Mouse (Mus musculus) intestine, embryonic 15.5 days (tissue): ENCODE measurements around the gene Ube3a. TPM values are rescaled to one million over a fixed set of nuclear protein-coding genes. Genes with fewer than 3 reads are reported as not detected.

Experiments
- ATAC-seq: fragments of 200-750 bp; cut with Nextera tagmentation; 2 replicates; pipeline ENCODE4 v1.8.0; 2017; ENCODE audit warnings: moderate TSS enrichment, moderate library complexity
- H3K27ac ChIP-seq: fragments of 300-500 bp; sonication (generic); 2 replicates; pipeline ENCODE4 v1.5.1; 2015; ENCODE audit warnings: mild to moderate bottlenecking, inconsistent platforms
- H3K27me3 ChIP-seq: fragments of 300-500 bp; sonication (generic); replicated peaks from 2 replicates; pipeline ENCODE4 v1.6.1; 2015; ENCODE audit warnings: inconsistent platforms
- H3K36me3 ChIP-seq: fragments of 300-500 bp; sonication (generic); 2 replicates; pipeline ENCODE4 v1.6.1; 2015; ENCODE audit warnings: inconsistent platforms
- H3K4me1 ChIP-seq: fragments of 300-500 bp; sonication (generic); replicated peaks from 2 replicates; pipeline ENCODE4 v1.6.1; 2015; ENCODE audit warnings: inconsistent platforms
- H3K4me2 ChIP-seq: fragments of 300-500 bp; sonication (generic); replicated peaks from 2 replicates; pipeline ENCODE4 v1.6.1; 2015; ENCODE audit warnings: mild to moderate bottlenecking, inconsistent platforms
- H3K4me3 ChIP-seq: fragments of 300-500 bp; sonication (generic); replicated peaks from 2 replicates; pipeline ENCODE4 v1.5.1; 2015; ENCODE audit warnings: inconsistent platforms
- H3K9ac ChIP-seq: fragments of 300-500 bp; sonication (generic); 2 replicates; pipeline ENCODE4 v1.6.1; 2015; ENCODE audit warnings: inconsistent platforms
- H3K9me3 ChIP-seq: fragments of 300-500 bp; sonication (generic); 2 replicates; pipeline ENCODE4 v1.6.1; 2016; ENCODE audit warnings: inconsistent platforms
- WGBS: fragments of 180-500 bp; shearing (Covaris S2); methylation state at CpG from one replicate; pipeline ENCODE4 v1.1.7; 2015; 5-methylcytosine and 5-hydroxymethylcytosine counted together
- polyA plus RNA-seq: library from polyadenylated mRNA; unstranded; fragments of >200 nt; fragmentation: Nextera tagmentation; extraction: Ambion mirVana; gene quantifications from 2 replicates; pipeline ENCODE4 v1.2.1, GENCODE M21; 2015

Gene Ube3a
- polyA plus RNA-seq, 1 experiment from 2014 or later: 136 TPM

DNA sequence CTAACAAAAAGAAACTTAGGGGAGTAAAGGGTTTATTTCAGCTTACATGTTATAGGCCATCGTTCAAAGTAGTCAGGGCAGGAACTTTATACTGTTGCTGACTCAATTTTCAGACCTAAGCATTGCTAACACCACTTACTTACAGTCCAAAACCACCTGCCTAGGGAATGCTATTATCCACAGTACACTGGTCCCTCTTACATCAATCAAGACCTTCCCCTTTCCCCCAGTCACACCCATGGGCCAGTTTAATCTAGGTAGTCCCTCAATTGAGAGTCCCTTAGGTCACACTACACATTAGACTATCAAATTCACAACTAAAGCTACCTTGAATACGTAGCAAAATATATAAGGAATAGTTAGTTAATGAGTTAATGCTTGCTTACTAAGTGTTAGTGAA, 24.8 kb downstream of the Ube3a start:
- no peak for ATAC-seq
- Histone ChIP-seq H3K27ac (no peak overlapping the region), H3K9me3 (no peaks in the 10 kb centered on the region), H3K4me3 (no peak overlapping the region), H3K4me1 (no peaks in the 10 kb centered on the region), H3K36me3 (peaks cover 4% of the 10 kb centered on the region; the same call in 1 of the 2 replicates), H3K9ac (no peak overlapping the region), H3K4me2 (no peak overlapping the region), H3K27me3 (no peaks in the 10 kb centered on the region)
- WGBS: 95% methylated on average over 2 of the region's 2 CpGs

DNA sequence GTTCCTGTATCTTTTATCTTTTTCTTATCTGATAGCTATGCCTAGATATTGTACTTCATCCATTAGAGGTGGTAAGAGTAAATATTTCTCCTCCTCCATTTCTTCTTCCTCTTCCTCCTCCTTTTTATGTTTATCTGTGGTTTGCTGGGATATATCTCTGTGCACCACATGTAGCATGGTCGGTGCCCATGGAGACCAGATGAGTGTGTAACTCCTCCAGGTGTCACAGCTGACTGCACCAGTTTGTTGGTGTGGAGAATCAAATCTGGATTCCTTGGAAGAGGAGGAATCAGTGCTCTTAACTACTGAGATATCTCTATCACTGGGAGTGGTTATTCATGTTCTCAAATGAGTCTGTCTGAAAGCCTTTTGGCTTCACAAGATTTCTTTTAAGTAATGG, 37.0 kb downstream of the Ube3a start:
- no peak overlapping the region for H3K4me2 ChIP-seq
- no peaks in the 10 kb centered on the region for H3K36me3 ChIP-seq
- no peak overlapping the region for H3K9ac ChIP-seq
- H3K27me3 ChIP-seq: no peaks in the 10 kb centered on the region
- WGBS: 93% methylated on average over 1 of the region's 1 CpGs
- no peaks in the 10 kb centered on the region for H3K9me3 ChIP-seq
- H3K4me1 ChIP-seq: no peaks in the 10 kb centered on the region
- H3K4me3 ChIP-seq: no peak overlapping the region
- no peak for ATAC-seq
- no peak overlapping the region for H3K27ac ChIP-seq

DNA sequence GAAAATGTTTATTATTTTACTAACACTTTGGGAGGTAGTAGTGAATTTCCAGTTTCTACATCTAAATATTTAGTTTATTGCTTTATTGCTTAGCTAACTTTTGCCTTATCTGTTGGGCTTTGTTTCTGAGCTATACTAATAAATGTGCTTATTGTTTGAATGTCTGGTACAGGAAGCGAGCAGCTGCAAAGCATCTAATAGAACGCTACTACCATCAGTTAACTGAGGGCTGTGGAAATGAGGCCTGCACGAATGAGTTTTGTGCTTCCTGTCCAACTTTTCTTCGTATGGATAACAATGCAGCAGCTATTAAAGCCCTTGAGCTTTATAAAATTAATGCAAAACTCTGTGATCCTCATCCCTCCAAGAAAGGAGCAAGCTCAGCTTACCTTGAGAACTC, 43.2 kb downstream of the Ube3a start:
- Histone ChIP-seq H3K4me2 (no peak overlapping the region), H3K9ac (no peak overlapping the region), H3K27ac (no peak overlapping the region), H3K4me3 (no peak overlapping the region), H3K4me1 (no peaks in the 10 kb centered on the region), H3K27me3 (no peaks in the 10 kb centered on the region), H3K9me3 (no peaks in the 10 kb centered on the region), H3K36me3 (0 out of 2 replicates have a peak, but pooled peaks cover 3% of the 10 kb centered on the region)
- no peak for ATAC-seq
- 24% methylated on average over 4 of the region's 4 CpGs for WGBS

- WGBS: 97% methylated on average over 1 of the region's 1 CpGs
- ATAC-seq: no peak
Observed at GRCm38 (mm10) chr7:59312576-59312975, 84.0 kb downstream of the Ube3a start.

DNA sequence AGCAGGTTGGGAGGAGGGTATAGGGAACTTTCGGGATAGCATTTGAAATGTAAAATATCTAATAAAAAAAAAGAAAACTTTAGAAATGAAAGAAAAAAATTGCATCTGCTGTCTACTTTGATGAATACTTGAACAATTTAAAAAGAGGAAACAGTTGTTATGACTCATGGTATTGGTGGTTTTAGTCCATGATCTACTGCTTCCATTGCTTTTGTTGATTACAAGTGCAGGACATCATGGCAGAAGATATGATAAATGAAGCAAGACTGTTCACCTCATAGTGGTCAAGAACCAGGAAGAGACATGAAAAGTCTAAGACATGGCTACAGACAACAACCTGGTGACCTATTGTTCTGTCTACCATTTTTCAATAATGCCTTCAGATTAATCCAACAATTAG, 94.2 kb downstream of the Ube3a start:
- no peaks in the 10 kb centered on the region for H3K27me3 ChIP-seq
- ATAC-seq: no peak
- no peaks in the 10 kb centered on the region for H3K4me1 ChIP-seq
- H3K27ac ChIP-seq: no peak overlapping the region
- no peaks in the 10 kb centered on the region for H3K36me3 ChIP-seq
- H3K9me3 ChIP-seq: no peaks in the 10 kb centered on the region
- H3K9ac ChIP-seq: no peak overlapping the region
- no peak overlapping the region for H3K4me2 ChIP-seq
- 91% methylated on average over 1 of the region's 1 CpGs for whole genome bisulfite sequencing
- H3K4me3 ChIP-seq: no peak overlapping the region

More at GRCm38 (mm10) chr7:59312576-59312975, 84.0 kb downstream of the Ube3a start:
- Histone ChIP-seq H3K9ac (no peak overlapping the region), H3K27me3 (no peaks in the 10 kb centered on the region), H3K27ac (no peak overlapping the region), H3K4me2 (no peak overlapping the region), H3K36me3 (no peaks in the 10 kb centered on the region), H3K9me3 (no peaks in the 10 kb centered on the region), H3K4me3 (no peak overlapping the region), H3K4me1 (no peaks in the 10 kb centered on the region)
